Mouse (Mus musculus) heart, postnatal 14 days (tissue): ENCODE measurements around the gene Ifi27l2a. TPM values are rescaled to one million over a fixed set of nuclear protein-coding genes. Genes with fewer than 3 reads are reported as not detected.
A peak's percentile ranks its signal among the peaks of the same experiment; 100 is the strongest.
"Not testable (repeated sequence)": the region's sequence is repeated elsewhere in the genome, so short reads cannot be mapped to it uniquely, and the experiment has no call there.

Source experiments
- DNase-seq, 2 experiments: peaks; one replicate each; pipeline ENCODE4 v3.0.0; 2021 to 2022
- intact Hi-C: fragments of 180-260 bp; cut with DNase I; formaldehyde crosslinking; loops from one replicate; pipeline ENCODE4 v1.15.1; 2025
- long read RNA-seq, 2 experiments: library from polyadenylated mRNA; stranded (forward); transcript quantifications; one replicate each; pipeline ENCODE4 v2.0.0; 2021
- total RNA-seq, 2 experiments: library from RNA; stranded (reverse); gene quantifications; 2 replicates each; pipeline ENCODE4 v1.2.3; 2021

Ifi27l2a gene
- 10 to 100 TPM in 1 of 2 experiments, 1 to 10 TPM in 1; 9.1 to 15.7 TPM for total RNA-seq
- long read RNA-seq, experiment 1, transcript Ifi27l2a-201 (4 exons, 463 nt), result major isoform, 5 of 5 reads
- long read RNA-seq, experiment 1, partial matches to known transcripts, result 0 of 5 reads
- long read RNA-seq, experiment 1, other reads (novel, unspliced or antisense), result 0 of 5 reads
- long read RNA-seq, experiment 2, partial matches to known transcripts, result 0 of 3 reads
- long read RNA-seq, experiment 2, other reads (novel, unspliced or antisense), result 1 of 3 reads

GRCm38 (mm10) chr12:103443524-103443923 lies at the start of gene Ifi27l2a:
Gene Ifi27l2a (minus strand): TSS chr12:103443680.
- intact Hi-C loops, result no loop called here
- DNase-seq, result no peak

DNA sequence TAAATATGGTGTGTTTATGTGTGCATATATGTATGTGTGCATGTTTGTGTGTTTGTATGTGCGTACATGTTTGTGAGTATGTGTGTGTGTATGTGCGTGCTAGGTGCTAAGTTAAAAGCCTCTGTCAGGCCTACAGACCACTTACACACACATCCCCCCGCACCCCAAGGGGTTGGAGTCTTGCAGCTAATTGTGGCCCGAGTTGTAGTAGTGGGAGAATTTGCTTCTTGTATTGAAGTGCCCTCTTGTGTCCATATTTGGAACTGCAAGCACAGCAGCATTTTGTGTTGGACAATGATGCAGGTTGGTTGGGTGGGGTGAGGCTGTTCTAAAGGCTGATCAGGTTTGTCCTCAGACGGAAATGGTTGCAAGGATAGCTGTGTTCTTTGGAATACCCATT lies 49.3 kb upstream of the Ifi27l2a start:
- intact Hi-C loops, result loop anchor here (1.0 kb wide), 1 partner anchor 66 kb away; no protein-coding TSS in a partner anchor
- peak; percentile 68 to 88 for DNase-seq

GRCm38 (mm10) chr12:103491091-103491730 lies 47.7 kb upstream of the Ifi27l2a start:
- intact Hi-C loops, result no loop called here
- peak in 1 of 2 experiments; percentile 13 for DNase-seq

DNA sequence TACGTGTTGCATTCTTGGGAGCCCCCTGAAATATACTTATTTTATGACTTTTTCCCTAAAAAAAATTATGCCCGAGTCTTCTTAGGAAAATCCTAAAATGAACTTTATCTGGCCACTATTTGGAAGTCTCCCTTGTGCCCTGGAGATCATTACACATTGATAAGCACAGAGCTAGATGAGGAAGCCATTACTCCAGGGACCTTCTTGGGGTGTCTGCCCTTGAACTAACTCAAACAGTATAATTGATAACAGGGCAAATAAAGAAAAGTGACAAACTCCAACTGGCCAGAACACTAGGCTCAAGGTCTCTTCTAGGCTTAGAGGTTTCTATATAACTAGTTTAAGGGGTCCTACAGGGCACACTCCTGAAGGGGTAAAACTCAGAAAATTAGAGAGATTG lies 44.3 kb upstream of the Ifi27l2a start:
- intact Hi-C loops, result no loop called here
- DNase-seq, result no peak

GRCm38 (mm10) chr12:103487276-103487675 lies 43.8 kb upstream of the Ifi27l2a start:
- DNase-seq, result peak; percentile 58 to 60
- intact Hi-C loops, result no loop called here

GRCm38 (mm10) chr12:103486726-103487125 lies 43.2 kb upstream of the Ifi27l2a start:
- peak; percentile 20 to 40 for DNase-seq
- intact Hi-C loops, result no loop called here

- DNase-seq, intact Hi-C loops: not testable (repeated sequence)
Measured at GRCm38 (mm10) chr12:103484200-103484972, 40.9 kb upstream of the Ifi27l2a start.

GRCm38 (mm10) chr12:103482781-103483180 lies 39.3 kb upstream of the Ifi27l2a start:
- intact Hi-C loops, result no loop called here
- no peak for DNase-seq

DNA sequence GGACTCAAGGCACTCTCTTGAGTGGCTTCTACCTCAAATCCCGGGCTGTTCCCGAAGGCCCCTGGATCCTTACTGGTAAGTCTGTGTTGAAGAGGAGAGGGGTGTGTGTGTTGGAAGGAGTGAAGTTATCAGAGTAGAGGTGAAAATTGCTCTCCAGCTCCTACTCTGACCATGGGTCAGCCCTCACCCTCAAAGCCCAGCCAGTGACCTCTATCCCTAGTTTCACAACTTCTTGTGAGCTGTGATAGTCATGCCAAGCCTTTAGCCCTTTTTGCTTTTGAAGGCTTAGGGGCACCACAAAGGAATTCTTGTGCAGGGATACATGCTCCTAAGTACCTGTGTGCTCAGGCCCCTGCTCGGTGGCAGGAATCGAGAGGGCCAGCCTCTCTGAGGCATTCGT lies 38.2 kb upstream of the Ifi27l2a start:
- intact Hi-C loops, result no loop called here
- DNase-seq, result no peak

GRCm38 (mm10) chr12:103477461-103478015 lies 34.1 kb upstream of the Ifi27l2a start:
- intact Hi-C loops, result loop anchor here (2.0 kb wide), 1 partner anchor 29 kb away; no protein-coding TSS in a partner anchor
- no peak for DNase-seq

DNA sequence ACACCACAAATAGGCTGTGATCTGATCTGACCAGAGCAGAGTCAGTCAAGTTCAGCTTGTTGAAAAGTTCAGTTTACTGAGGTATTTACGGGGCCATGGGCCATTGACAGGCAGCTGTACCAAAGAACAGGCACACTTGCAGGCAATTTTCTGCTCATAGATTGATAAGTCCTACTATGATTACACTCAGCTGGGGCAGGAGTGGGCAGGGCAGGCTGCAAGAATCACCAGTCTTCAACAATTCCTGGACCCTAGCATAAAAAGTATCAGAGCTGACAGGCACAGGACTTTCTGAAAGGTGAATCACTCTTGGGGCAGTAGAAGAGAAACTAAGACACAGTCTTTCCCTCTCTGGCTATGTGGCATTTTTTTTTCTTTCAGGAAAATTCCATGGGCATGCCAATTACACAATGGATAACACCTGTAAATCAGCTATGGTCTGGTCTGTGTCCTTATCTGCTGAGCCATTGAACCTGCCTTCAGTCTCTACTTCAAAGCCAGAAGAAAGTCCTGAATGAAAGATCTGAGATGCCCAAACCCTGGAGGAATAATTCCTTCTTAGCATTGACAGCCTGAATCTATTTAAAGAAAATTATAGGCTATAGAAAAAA lies 33.4 kb upstream of the Ifi27l2a start:
- intact Hi-C loops, result no loop called here
- DNase-seq, result no peak

- intact Hi-C loops, result no loop called here
- DNase-seq, result no peak
Measured at GRCm38 (mm10) chr12:103474481-103474880, 31.0 kb upstream of the Ifi27l2a start.

DNA sequence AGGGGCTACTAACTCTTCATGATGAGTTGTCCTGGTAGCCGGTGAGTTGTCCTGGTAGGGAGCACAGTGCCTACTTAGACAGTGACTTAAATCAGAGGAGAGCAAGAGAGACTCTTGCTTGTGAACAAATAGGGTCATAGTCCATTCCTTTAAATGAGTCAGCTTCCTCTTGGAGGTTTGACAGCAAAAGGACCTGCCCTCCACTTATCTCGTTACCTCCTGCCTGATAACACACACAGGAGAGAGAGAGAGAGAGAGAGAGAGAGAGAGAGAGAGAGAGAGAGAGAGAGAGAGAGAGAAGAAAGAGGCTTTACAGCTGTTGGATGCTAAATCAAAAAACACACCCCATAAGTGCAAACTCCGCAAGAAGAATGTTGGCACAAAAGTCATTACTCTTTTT lies 13.7 kb upstream of the Ifi27l2a start, which contains the start of gene Ifi27l2b:
Gene Ifi27l2b, minus strand, starts transcription at position 84 of the 400 bp plus-strand sequence.
- intact Hi-C loops, result no loop called here
- no peak for DNase-seq

- DNase-seq, intact Hi-C loops: not testable (repeated sequence)
Measured at GRCm38 (mm10) chr12:103456727-103457126, 13.2 kb upstream of the Ifi27l2a start.

DNA sequence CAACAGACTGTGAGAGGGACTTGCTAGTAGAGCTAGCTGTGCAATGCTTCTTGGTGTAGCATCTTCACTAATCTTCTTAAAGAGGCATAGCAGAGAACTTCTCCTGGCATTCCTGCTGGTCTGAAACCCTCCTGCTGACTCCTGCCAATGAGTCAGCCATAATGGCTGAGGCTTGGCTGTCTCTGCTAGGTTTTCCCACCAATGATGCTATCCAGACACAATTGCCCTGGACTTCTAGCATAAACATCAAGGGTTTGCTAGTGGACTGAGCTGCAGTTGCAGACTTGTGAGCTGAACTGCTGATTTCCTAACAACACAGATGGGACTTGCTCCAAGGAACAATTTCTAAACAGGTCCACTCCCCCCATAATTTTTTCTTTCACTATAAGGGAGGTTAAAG lies 9.9 kb upstream of the Ifi27l2a start:
- DNase-seq, result no peak
- intact Hi-C loops, result no loop called here

- DNase-seq, result no peak
- intact Hi-C loops, result no loop called here
Measured at GRCm38 (mm10) chr12:103445060-103445459, 1.6 kb upstream of the Ifi27l2a start.

GRCm38 (mm10) chr12:103444261-103444660 lies 781 bp upstream of the Ifi27l2a start:
- intact Hi-C loops, DNase-seq: not testable (repeated sequence)

- intact Hi-C loops, result no loop called here
Measured at GRCm38 (mm10) chr12:103437601-103438000, 5.9 kb downstream of the Ifi27l2a start.

GRCm38 (mm10) chr12:103434861-103435260 lies 8.6 kb downstream of the Ifi27l2a start:
- intact Hi-C loops, result no loop called here
- DNase-seq, result no peak

More at GRCm38 (mm10) chr12:103437601-103438000, 5.9 kb downstream of the Ifi27l2a start:
- no peak for DNase-seq

GRCm38 (mm10) chr12:103433986-103434731 lies 9.3 kb downstream of the Ifi27l2a start, which contains the start of gene Ifi27:
Gene Ifi27 (plus strand): TSS chr12:103434211.
- intact Hi-C loops, result no loop called here
- DNase-seq, result peak; percentile 63 to 73
